Mouse (Mus musculus) CH12.LX (cell line): ENCODE data around the gene Ostc. TPM values are rescaled to one million over a fixed set of nuclear protein-coding genes. Genes with fewer than 3 reads are reported as not detected.

Experiments used
- DNase-seq: peaks from one replicate; pipeline ENCODE4 v3.0.0-alpha.2; 2013; ENCODE audit errors: extremely low read depth
- H3K27ac ChIP-seq: 2 replicates; pipeline ENCODE4 v1.5.1; 2012; ENCODE audit warnings: low read depth, mild to moderate bottlenecking, control low read depth, moderate library complexity; ENCODE audit not compliant: insufficient read depth
- H3K27me3 ChIP-seq: replicated peaks from 2 replicates; pipeline ENCODE3; 2012; ENCODE audit warnings: inconsistent platforms
- H3K36me3 ChIP-seq, 2 experiments: replicated peaks in 1 of 2; 2 replicates each; pipeline versions ENCODE3 to v1.6.1; 2012; ENCODE audit warnings: inconsistent platforms in 1 of 2, low read length in 1 of 2, mild to moderate bottlenecking in 1 of 2, mixed read lengths in 1 of 2, moderate library complexity in 1 of 2; ENCODE audit not compliant: control insufficient read depth in 1 of 2, insufficient read depth in 1 of 2
- H3K4me1 ChIP-seq, 2 experiments: 2 replicates each; pipeline ENCODE4 v1.6.1; 2012; ENCODE audit warnings: inconsistent platforms in 1 of 2, moderate library complexity in 1 of 2; ENCODE audit not compliant: insufficient read depth in 2 of 2, control insufficient read depth in 1 of 2
- H3K4me2 ChIP-seq: 2 replicates; pipeline ENCODE4 v1.6.1; 2012; ENCODE audit warnings: low read depth, mild to moderate bottlenecking, control low read depth; ENCODE audit not compliant: poor library complexity, insufficient read depth, severe bottlenecking
- H3K4me3 ChIP-seq, 3 experiments: fragments of 150-350 bp in 1 of 3; sonication (generic) in 1 of 3; replicated peaks in 1 of 3; 2 replicates each; pipeline versions ENCODE3 to v1.5.1; 2011 to 2012; ENCODE audit warnings: low read depth in 2 of 3, low read length in 2 of 3, mild to moderate bottlenecking in 2 of 3, moderate library complexity in 2 of 3, control low read depth in 1 of 3, improper control_type of control experiment in 1 of 3, inconsistent platforms in 1 of 3, mixed read lengths in 1 of 3; ENCODE audit not compliant: poor library complexity in 1 of 3
- H3K79me2 ChIP-seq: replicated peaks from 2 replicates; pipeline ENCODE4 v1.6.1; 2012; ENCODE audit warnings: mild to moderate bottlenecking, moderate library complexity; ENCODE audit not compliant: control insufficient read depth, poor library complexity, insufficient read depth, severe bottlenecking; ENCODE audit errors: extremely low read depth
- H3K9ac ChIP-seq: 2 replicates; pipeline ENCODE4 v1.6.1; 2012; ENCODE audit warnings: low read depth, mild to moderate bottlenecking, control low read depth, moderate library complexity; ENCODE audit not compliant: insufficient read depth
- H3K9me3 ChIP-seq: replicated peaks from 2 replicates; pipeline ENCODE3; 2012; ENCODE audit warnings: low read length, inconsistent platforms, mixed read lengths
- CTCF ChIP-seq, 2 experiments: IDR thresholded peaks in 1 of 2; conservative IDR thresholded peaks in 1 of 2; 2 replicates each; pipeline ENCODE4 v1.5.1; 2011 to 2012; ENCODE audit warnings: low read depth in 2 of 2, low read length in 2 of 2, improper control_type of control experiment in 1 of 2, inconsistent platforms in 1 of 2, mild to moderate bottlenecking in 1 of 2, moderate library complexity in 1 of 2
- ELF1 ChIP-seq: IDR thresholded peaks from 2 replicates; pipeline ENCODE4 v1.6.1; 2014; ENCODE audit warnings: low read depth, mild to moderate bottlenecking, inconsistent platforms, low read length, improper control_type of control experiment
- EP300 ChIP-seq: IDR thresholded peaks from 2 replicates; pipeline ENCODE4 v1.6.1; 2011; ENCODE audit warnings: low read length, improper control_type of control experiment
- ETS1 ChIP-seq: conservative IDR thresholded peaks from 2 replicates; pipeline ENCODE4 v1.6.1; 2012; ENCODE audit warnings: low read depth, mild to moderate bottlenecking, inconsistent platforms, low read length, improper control_type of control experiment, moderate library complexity
- GABPA ChIP-seq: IDR thresholded peaks from 2 replicates; pipeline ENCODE4 v1.6.1; 2012; ENCODE audit warnings: low read depth, low read length, improper control_type of control experiment, inconsistent platforms; ENCODE audit not compliant: insufficient replicate concordance
- JUN ChIP-seq: IDR thresholded peaks from 2 replicates; pipeline ENCODE4 v1.6.1; 2011; ENCODE audit warnings: low read depth, mild to moderate bottlenecking, low read length, improper control_type of control experiment, moderate library complexity; ENCODE audit not compliant: insufficient read depth
- JUND ChIP-seq: conservative IDR thresholded peaks from 2 replicates; pipeline ENCODE4 v1.6.1; 2011; ENCODE audit warnings: low read depth, low read length, improper control_type of control experiment
- KAT2A ChIP-seq: IDR thresholded peaks from 2 replicates; pipeline ENCODE4 v1.6.1; 2012; ENCODE audit warnings: low read length, improper control_type of control experiment, inconsistent platforms; ENCODE audit not compliant: insufficient replicate concordance
- MAX ChIP-seq: IDR thresholded peaks from 2 replicates; pipeline ENCODE4 v1.6.1; 2011; ENCODE audit warnings: low read length, improper control_type of control experiment
- MAZ ChIP-seq: IDR thresholded peaks from 2 replicates; pipeline ENCODE4 v1.6.1; 2012; ENCODE audit warnings: low read depth, mild to moderate bottlenecking, inconsistent platforms, low read length, improper control_type of control experiment, moderate library complexity
- MEF2A ChIP-seq: IDR thresholded peaks from 2 replicates; pipeline ENCODE4 v1.6.1; 2014; ENCODE audit warnings: low read depth, mild to moderate bottlenecking, inconsistent platforms, low read length, improper control_type of control experiment, borderline replicate concordance
- MXI1 ChIP-seq: IDR thresholded peaks from 2 replicates; pipeline ENCODE4 v1.6.1; 2011; ENCODE audit warnings: mild to moderate bottlenecking, low read depth, low read length, improper control_type of control experiment
- PAX5 ChIP-seq: IDR thresholded peaks from 2 replicates; pipeline ENCODE4 v1.6.1; 2012; ENCODE audit warnings: low read length, inconsistent platforms, mixed read lengths
- SIN3A ChIP-seq: IDR thresholded peaks from 2 replicates; pipeline ENCODE4 v1.6.1; 2012; ENCODE audit warnings: low read length, improper control_type of control experiment, inconsistent platforms
- SMC3 ChIP-seq: IDR thresholded peaks from 2 replicates; pipeline ENCODE4 v1.6.1; 2011; ENCODE audit warnings: low read depth, low read length, improper control_type of control experiment
- UBTF ChIP-seq: IDR thresholded peaks from 2 replicates; pipeline ENCODE4 v1.6.1; 2012; ENCODE audit warnings: low read depth, mild to moderate bottlenecking, inconsistent platforms, low read length, improper control_type of control experiment, moderate library complexity
- USF1 ChIP-seq: IDR thresholded peaks from 2 replicates; pipeline ENCODE4 v1.6.1; 2014; ENCODE audit warnings: low read depth, mild to moderate bottlenecking, inconsistent platforms, low read length, improper control_type of control experiment
- ZC3H11A ChIP-seq: IDR thresholded peaks from 2 replicates; pipeline ENCODE4 v1.6.1; 2012; ENCODE audit warnings: low read depth, mild to moderate bottlenecking, inconsistent platforms, low read length, improper control_type of control experiment
- ZMIZ1 ChIP-seq: IDR thresholded peaks from 2 replicates; pipeline ENCODE4 v1.6.1; 2012; ENCODE audit warnings: low read depth, mild to moderate bottlenecking, inconsistent platforms, low read length, improper control_type of control experiment
- ZNF384 ChIP-seq: IDR thresholded peaks from 2 replicates; pipeline ENCODE4 v1.6.1; 2012; ENCODE audit warnings: low read depth, low read length, improper control_type of control experiment, inconsistent platforms
- dilution Hi-C: fragments of 300-500 bp; cut with MboI; formaldehyde crosslinking; loops from 2 replicates; pipeline ENCODE4 v1.14.3; 2020; ENCODE audit warnings: low sequenced_read_pairs; ENCODE audit not compliant: extremely low pct_unique_long_range_greater_than_20kb, extremely low pct_ligation_motif_present
- in situ Hi-C: fragments of 300-500 bp; cut with MboI; formaldehyde crosslinking; loops from 3 replicates; pipeline ENCODE4 v1.14.3; 2019; ENCODE audit warnings: low sequenced_read_pairs, low pct_ligation_motif_present, low pct_unique_long_range_greater_than_20kb, mixed read lengths
- polyA plus RNA-seq: library from polyadenylated mRNA; unstranded; fragments of >175 nt; gene quantifications from 2 replicates; pipeline ENCODE4 v1.2.1, GENCODE M21; 2012; ENCODE audit warnings: low read depth; ENCODE audit not compliant: insufficient read length
- total RNA-seq, 2 experiments: library from RNA; depleted of rRNA; stranded (reverse); fragments of 300-350 nt in 1 of 2; fragments of >200 nt in 1 of 2; gene quantifications; 2 replicates each; pipeline ENCODE4 v1.2.3; 2012 to 2014

Ostc gene
- total and polyA plus RNA-seq, 3 experiments, result 214 to 565 (median 237) TPM

- TF ChIP-seq ZC3H11A, result no peak
- TF ChIP-seq CTCF (conservative IDR thresholded peaks at IDR 0.05 in 1 of 2, IDR thresholded peaks at IDR 0.05 in 1 of 2; ENCODE audit: low read depth in 2 of 2, low read length in 2 of 2), result no peak
- no peak for TF ChIP-seq KAT2A
- no peak for TF ChIP-seq ELF1
- TF ChIP-seq EP300, result no peak
- TF ChIP-seq USF1, result no peak
- TF ChIP-seq SMC3, result no peak
- no peak for TF ChIP-seq ZNF384
- TF ChIP-seq MAX, result no peak
- no peak for TF ChIP-seq MXI1
- TF ChIP-seq JUND, result no peak
- TF ChIP-seq ZMIZ1, result no peak
- no peak for TF ChIP-seq ETS1
- no peak for TF ChIP-seq MAZ
- Histone ChIP-seq H3K27ac (no peak overlapping the region), H3K4me1 (peaks cover 4 to 11% of the 10 kb centered on the region in 2 experiments; a peak in 3 of 4 replicates), H3K4me2 (no peak overlapping the region), H3K36me3 (no peaks in the 10 kb centered on the region), H3K4me3 (no peak overlapping the region), H3K9ac (no peak overlapping the region), H3K79me2 (no peaks in the 10 kb centered on the region), H3K27me3 (no peaks in the 10 kb centered on the region), H3K9me3 (no peaks in the 10 kb centered on the region)
- in situ Hi-C loops (loop anchor here (25.0 kb wide), 1 partner anchor 772 kb away; the partner anchor contains the start of gene Casp6), dilution Hi-C loops (no loop called here)
- no peak for DNase-seq
These were observed 24.8 kb downstream of the Ostc start for GRCm38 (mm10) chr3:130684276-130685013.

GRCm38 (mm10) chr3:130683836-130684235 is 25.4 kb downstream of the Ostc start:
- Histone ChIP-seq H3K27me3 (no peaks in the 10 kb centered on the region), H3K9ac (no peak overlapping the region), H3K9me3 (no peaks in the 10 kb centered on the region), H3K4me3 (no peak overlapping the region), H3K4me1 (peaks cover 4 to 11% of the 10 kb centered on the region in 2 experiments; a peak in 3 of 4 replicates), H3K27ac (no peak overlapping the region), H3K4me2 (no peak overlapping the region), H3K79me2 (no peaks in the 10 kb centered on the region), H3K36me3 (no peaks in the 10 kb centered on the region)
- in situ Hi-C loops (loop anchor here (25.0 kb wide), 1 partner anchor 772 kb away; the partner anchor contains the start of gene Casp6), dilution Hi-C loops (no loop called here)
- TF ChIP-seq ETS1, result no peak
- no peak for TF ChIP-seq GABPA
- no peak for TF ChIP-seq ELF1
- TF ChIP-seq JUN, result no peak
- TF ChIP-seq UBTF, result no peak
- TF ChIP-seq MEF2A, result no peak
- no peak for TF ChIP-seq ZMIZ1
- no peak for TF ChIP-seq SIN3A
- no peak for TF ChIP-seq SMC3
- TF ChIP-seq PAX5, result no peak
- no peak for TF ChIP-seq MXI1
- no peak for TF ChIP-seq ZC3H11A
- no peak for DNase-seq
